In genomic region chr4:46856145-46856544, GRCm38 (mm10) we compare ENCODE assay signal across 14 mouse cellular contexts.
A peak's percentile ranks its signal among the peaks of the same experiment; 100 is the strongest.
DNase-seq lines count a peak whose midpoint lies in the region; ATAC-seq and TF ChIP-seq lines count a peak whose summit lies in the region.
"Had no signal": no experiment of that assay in that cellular context is flagged by ENCODE, and none has a peak within 500 bp of the region (broad histone marks: within the 10 kb centered on the region; RNA-seq: fewer than 3 reads in every experiment).

No protein-coding gene starts in this region.

- 78% methylated on average over 8 of the region's 8 CpGs for WGBS in heart, embryonic 13.5 days
- 90% methylated on average over 8 of the region's 8 CpGs for WGBS in hindbrain, postnatal 0 days
- 91% methylated on average over 8 of the region's 8 CpGs for WGBS in midbrain, embryonic 15.5 days

- no peak for TF ChIP-seq CTCF in hindbrain, postnatal 0 days (IDR thresholded peaks at IDR 0.05; ENCODE audit: low read depth)

- ATAC-seq in heart, embryonic 13.5 days (ENCODE audit: extremely low read depth, insufficient number of reproducible peaks, low FRiP score, low TSS enrichment) = no peak
- ATAC-seq in hindbrain, postnatal 0 days = no peak
- no peak for ATAC-seq in midbrain, embryonic 15.5 days (replicated peaks)
- ATAC-seq: CD4-positive, CD25-positive, alpha-beta regulatory T cell, adult 4 months had no signal

- H3K27ac ChIP-seq in heart, embryonic 13.5 days (replicated peaks) = no peak overlapping the region
- peak overlapping the region; percentile 67; the same call in 1 of the 2 replicates for H3K27ac ChIP-seq in hindbrain, postnatal 0 days
- H3K27ac ChIP-seq in midbrain, embryonic 15.5 days = peak overlapping the region; percentile 59; the same call in 1 of the 2 replicates
- H3K27ac ChIP-seq: limb, embryonic 12.5 days had no signal

- peak overlapping the region; percentile 35 for H3K4me3 ChIP-seq in heart, embryonic 13.5 days
- H3K4me3 ChIP-seq in hindbrain, postnatal 0 days (ENCODE audit: low read length) = no peak overlapping the region
- H3K4me3 ChIP-seq in midbrain, embryonic 15.5 days = no peak overlapping the region
- H3K4me3 ChIP-seq: limb, embryonic 12.5 days had no signal

- H3K9ac ChIP-seq in heart, embryonic 13.5 days = no peak overlapping the region; the same call in 1 of the 2 replicates
- no peak overlapping the region for H3K9ac ChIP-seq in hindbrain, postnatal 0 days (replicated peaks; ENCODE audit: low read length)
- H3K9ac ChIP-seq in midbrain, embryonic 15.5 days = no peak overlapping the region
- H3K9ac ChIP-seq: limb, embryonic 12.5 days had no signal

- H3K4me2 ChIP-seq in heart, embryonic 13.5 days = peak overlapping the region; percentile 46; the same call in 1 of the 2 replicates
- H3K4me2 ChIP-seq in hindbrain, postnatal 0 days (ENCODE audit: low read depth, low read length) = no peak overlapping the region
- H3K4me2 ChIP-seq in midbrain, embryonic 15.5 days = no peak overlapping the region
- H3K4me2 ChIP-seq: limb, embryonic 12.5 days had no signal

- H3K27me3 ChIP-seq in heart, embryonic 13.5 days (replicated peaks) = no peaks in the 10 kb centered on the region
- no peaks in the 10 kb centered on the region for H3K27me3 ChIP-seq in hindbrain, postnatal 0 days (ENCODE audit: insufficient read depth, low read length)
- H3K27me3 ChIP-seq in midbrain, embryonic 15.5 days (replicated peaks) = no peaks in the 10 kb centered on the region
- H3K27me3 ChIP-seq: limb, embryonic 12.5 days had no signal

- intact Hi-C loops in heart, postnatal 14 days (cut with DNase I) = no loop called here

- H3K36me3 ChIP-seq in heart, embryonic 13.5 days = no peaks in the 10 kb centered on the region
- no peaks in the 10 kb centered on the region for H3K36me3 ChIP-seq in hindbrain, postnatal 0 days (ENCODE audit: insufficient read depth, low read length)
- H3K36me3 ChIP-seq in midbrain, embryonic 15.5 days (replicated peaks) = no peaks in the 10 kb centered on the region
- H3K36me3 ChIP-seq: limb, embryonic 12.5 days had no signal

- H3K9me3 ChIP-seq in heart, embryonic 13.5 days = no peaks in the 10 kb centered on the region
- H3K9me3 ChIP-seq in hindbrain, postnatal 0 days (ENCODE audit: low read length) = no peaks in the 10 kb centered on the region
- no peaks in the 10 kb centered on the region for H3K9me3 ChIP-seq in midbrain, embryonic 15.5 days
- H3K9me3 ChIP-seq: limb, embryonic 12.5 days had no signal

- DNase-seq in heart, postnatal 14 days = no peak
- peak; percentile 39 for DNase-seq in c-Kit-negative CD71-positive TER-119-positive erythroid progenitor cells, embryonic 14.5 days (ENCODE audit: low read depth, low spot score)
- DNase-seq in hindbrain, postnatal 0 days (ENCODE audit: low spot score) = no peak
- DNase-seq in testis, postnatal 10 days (ENCODE audit: low spot score) = no peak
- no peak for DNase-seq in spleen, postnatal 14 days (ENCODE audit: low spot score in 2 of 2)
- DNase-seq: adrenal gland, postnatal 10 days; embryo, embryonic 11 days; lung, postnatal 10 days; right cerebral cortex, postnatal 4 days; thymus, adult 18-20 months had no signal

- peaks cover 14% of the 10 kb centered on the region for H3K4me1 ChIP-seq in heart, embryonic 13.5 days
- peaks cover 20% of the 10 kb centered on the region for H3K4me1 ChIP-seq in hindbrain, postnatal 0 days (ENCODE audit: insufficient read depth, low read length)
- H3K4me1 ChIP-seq in midbrain, embryonic 15.5 days = peaks cover 30% of the 10 kb centered on the region
